Mouse (Mus musculus) intestine, embryonic 15.5 days (tissue): ENCODE data around the gene Mgrn1. TPM values are rescaled to one million over a fixed set of nuclear protein-coding genes. Genes with fewer than 3 reads are reported as not detected.
A peak's percentile ranks its signal among the peaks of the same experiment; 100 is the strongest.

Experiments
- ATAC-seq: fragments of 200-750 bp; cut with Nextera tagmentation; 2 replicates; pipeline ENCODE4 v1.8.0; 2017; ENCODE audit warnings: moderate TSS enrichment, moderate library complexity
- H3K27ac ChIP-seq: fragments of 300-500 bp; sonication (generic); 2 replicates; pipeline ENCODE4 v1.5.1; 2015; ENCODE audit warnings: mild to moderate bottlenecking, inconsistent platforms
- H3K27me3 ChIP-seq: fragments of 300-500 bp; sonication (generic); replicated peaks from 2 replicates; pipeline ENCODE4 v1.6.1; 2015; ENCODE audit warnings: inconsistent platforms
- H3K36me3 ChIP-seq: fragments of 300-500 bp; sonication (generic); 2 replicates; pipeline ENCODE4 v1.6.1; 2015; ENCODE audit warnings: inconsistent platforms
- H3K4me1 ChIP-seq: fragments of 300-500 bp; sonication (generic); replicated peaks from 2 replicates; pipeline ENCODE4 v1.6.1; 2015; ENCODE audit warnings: inconsistent platforms
- H3K4me2 ChIP-seq: fragments of 300-500 bp; sonication (generic); replicated peaks from 2 replicates; pipeline ENCODE4 v1.6.1; 2015; ENCODE audit warnings: mild to moderate bottlenecking, inconsistent platforms
- H3K4me3 ChIP-seq: fragments of 300-500 bp; sonication (generic); replicated peaks from 2 replicates; pipeline ENCODE4 v1.5.1; 2015; ENCODE audit warnings: inconsistent platforms
- H3K9ac ChIP-seq: fragments of 300-500 bp; sonication (generic); 2 replicates; pipeline ENCODE4 v1.6.1; 2015; ENCODE audit warnings: inconsistent platforms
- H3K9me3 ChIP-seq: fragments of 300-500 bp; sonication (generic); 2 replicates; pipeline ENCODE4 v1.6.1; 2016; ENCODE audit warnings: inconsistent platforms
- WGBS: fragments of 180-500 bp; shearing (Covaris S2); methylation state at CpG from one replicate; pipeline ENCODE4 v1.1.7; 2015; 5-methylcytosine and 5-hydroxymethylcytosine counted together
- polyA plus RNA-seq: library from polyadenylated mRNA; unstranded; fragments of >200 nt; fragmentation: Nextera tagmentation; extraction: Ambion mirVana; gene quantifications from 2 replicates; pipeline ENCODE4 v1.2.1, GENCODE M21; 2015

Mgrn1 gene
- polyA plus RNA-seq, 1 experiment from 2014 or later: 71.2 TPM

DNA sequence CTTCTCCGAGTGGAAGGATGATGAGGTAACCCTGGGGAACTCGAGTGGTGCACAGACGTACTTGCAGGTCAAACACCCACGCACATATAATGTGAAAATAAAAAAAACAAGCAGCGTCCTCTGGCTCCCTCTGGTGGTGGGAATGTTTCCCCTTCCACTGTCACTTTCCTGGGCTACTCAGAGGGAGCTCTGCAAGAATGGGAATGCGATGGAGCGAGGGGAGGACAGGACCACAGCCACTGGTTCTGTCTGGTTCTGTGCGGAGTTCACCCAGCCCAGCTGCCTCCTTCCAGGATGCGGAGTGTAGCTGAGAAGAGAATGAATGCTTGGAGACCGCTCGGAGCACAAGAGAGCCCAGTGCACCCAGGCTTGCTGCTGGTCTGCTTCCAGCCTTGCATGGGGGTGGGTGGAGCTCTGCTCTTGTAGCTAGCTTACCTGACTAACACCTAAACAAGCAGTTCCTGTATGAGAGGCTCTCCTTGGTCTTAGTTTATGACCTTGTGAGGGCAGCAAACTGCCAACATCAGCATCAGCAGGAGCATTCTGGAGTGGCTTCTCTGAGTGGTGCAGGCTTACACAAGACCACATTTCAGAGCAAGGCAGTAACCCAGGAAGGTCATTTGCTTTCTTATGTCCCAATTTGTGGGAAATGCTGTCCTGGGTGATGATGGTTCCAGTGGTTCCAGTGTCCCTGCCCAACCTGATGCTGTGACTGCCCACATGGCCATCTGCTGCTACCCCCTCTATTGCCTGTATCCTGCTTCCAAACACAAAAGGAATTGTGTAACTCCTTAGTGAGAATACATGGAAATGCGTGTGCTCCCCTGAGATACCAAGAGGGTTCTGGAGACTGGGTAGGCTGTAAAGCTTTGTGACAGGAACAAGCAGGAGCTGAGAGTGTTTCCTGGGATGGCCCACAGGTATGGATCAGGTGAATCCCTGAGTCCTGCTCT, 28.0 kb downstream of the Mgrn1 start:
- Histone ChIP-seq H3K4me2 (no peak overlapping the region), H3K4me1 (peaks cover 4% of the 10 kb centered on the region; the same call in 1 of the 2 replicates), H3K4me3 (no peak overlapping the region), H3K27ac (peak overlapping the region; percentile 36; the same call in 1 of the 2 replicates), H3K36me3 (peaks cover 36% of the 10 kb centered on the region), H3K9me3 (no peaks in the 10 kb centered on the region), H3K9ac (no peak overlapping the region), H3K27me3 (no peaks in the 10 kb centered on the region)
- 35% methylated on average over 12 of the region's 12 CpGs for WGBS
- peak; percentile 72 for ATAC-seq

- Histone ChIP-seq H3K27ac (no peak overlapping the region), H3K4me1 (peaks cover 4% of the 10 kb centered on the region; the same call in 1 of the 2 replicates), H3K9ac (no peak overlapping the region), H3K27me3 (no peaks in the 10 kb centered on the region), H3K9me3 (no peaks in the 10 kb centered on the region), H3K4me2 (no peak overlapping the region), H3K36me3 (peaks cover 30% of the 10 kb centered on the region), H3K4me3 (no peak overlapping the region)
- WGBS: 86% methylated on average over 3 of the region's 3 CpGs
- ATAC-seq: no peak
Measured at GRCm38 (mm10) chr16:4915931-4916330, 29.9 kb downstream of the Mgrn1 start.

DNA sequence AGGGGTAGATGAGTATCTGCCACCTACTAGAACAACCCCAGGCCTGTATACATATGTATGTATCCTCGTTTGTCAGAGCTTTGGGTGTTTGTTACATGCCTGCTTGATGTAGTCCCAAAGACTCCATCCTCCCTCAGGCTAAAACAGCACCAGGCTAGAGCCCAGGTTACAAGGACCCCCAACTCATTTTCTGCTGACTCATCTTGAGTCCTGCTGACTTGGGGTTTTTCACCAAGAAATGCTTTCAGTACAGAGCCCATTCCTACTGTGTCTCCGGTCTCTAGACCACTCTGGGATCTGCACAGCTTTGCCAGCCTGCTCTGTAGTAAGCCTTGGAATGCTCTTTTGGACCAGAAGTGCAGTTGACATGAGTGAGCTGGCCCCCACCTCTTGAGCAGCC, 30.6 kb downstream of the Mgrn1 start:
- ATAC-seq: no peak
- Histone ChIP-seq H3K9me3 (no peaks in the 10 kb centered on the region), H3K9ac (no peak overlapping the region), H3K4me3 (no peak overlapping the region), H3K4me1 (peaks cover 4% of the 10 kb centered on the region; the same call in 1 of the 2 replicates), H3K27me3 (no peaks in the 10 kb centered on the region), H3K4me2 (no peak overlapping the region), H3K36me3 (peaks cover 24% of the 10 kb centered on the region), H3K27ac (no peak overlapping the region)
- 88% methylated on average over 2 of the region's 2 CpGs for WGBS

- Histone ChIP-seq H3K27ac (no peak overlapping the region), H3K36me3 (peaks cover 25% of the 10 kb centered on the region), H3K9ac (no peak overlapping the region), H3K9me3 (no peaks in the 10 kb centered on the region), H3K4me2 (no peak overlapping the region), H3K4me3 (no peak overlapping the region), H3K27me3 (no peaks in the 10 kb centered on the region), H3K4me1 (no peaks in the 10 kb centered on the region)
- WGBS: 71% methylated on average over 4 of the region's 4 CpGs
- no peak for ATAC-seq
Measured at GRCm38 (mm10) chr16:4920556-4920955, 34.5 kb downstream of the Mgrn1 start.

DNA sequence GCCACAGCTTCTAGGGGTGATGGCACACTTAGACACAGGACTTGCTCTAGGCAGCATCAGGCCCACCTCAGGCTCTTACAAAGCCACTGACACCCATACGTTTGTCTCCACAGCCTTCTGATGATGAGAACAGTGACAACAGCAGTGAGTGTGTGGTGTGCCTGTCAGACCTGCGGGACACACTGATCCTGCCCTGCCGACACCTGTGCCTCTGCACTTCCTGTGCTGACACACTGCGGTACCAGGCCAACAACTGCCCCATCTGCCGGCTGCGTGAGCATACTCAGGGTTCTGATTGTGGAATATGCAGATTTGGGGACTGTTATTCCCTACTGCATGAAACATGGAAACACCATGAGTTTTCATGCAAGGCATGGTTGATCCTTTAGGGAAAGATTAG, 36.4 kb downstream of the Mgrn1 start:
- no peak overlapping the region for H3K4me3 ChIP-seq
- 87% methylated on average over 6 of the region's 6 CpGs for WGBS
- H3K4me2 ChIP-seq: no peak overlapping the region
- ATAC-seq: no peak
- H3K4me1 ChIP-seq: no peaks in the 10 kb centered on the region
- no peak overlapping the region for H3K27ac ChIP-seq
- no peaks in the 10 kb centered on the region for H3K9me3 ChIP-seq
- no peak overlapping the region for H3K9ac ChIP-seq
- peaks cover 30% of the 10 kb centered on the region; the same call in 1 of the 2 replicates for H3K36me3 ChIP-seq
- H3K27me3 ChIP-seq: no peaks in the 10 kb centered on the region

- no peak overlapping the region for H3K27ac ChIP-seq
- no peak overlapping the region for H3K4me3 ChIP-seq
- no peaks in the 10 kb centered on the region for H3K27me3 ChIP-seq
- no peaks in the 10 kb centered on the region for H3K4me1 ChIP-seq
- no peak overlapping the region for H3K9ac ChIP-seq
- H3K36me3 ChIP-seq: peaks cover 39% of the 10 kb centered on the region; the same call in 1 of the 2 replicates
- no peak overlapping the region for H3K4me2 ChIP-seq
- 90% methylated on average over 5 of the region's 5 CpGs for WGBS
- H3K9me3 ChIP-seq: no peaks in the 10 kb centered on the region
- ATAC-seq: no peak
Measured at GRCm38 (mm10) chr16:4923996-4924395, 37.9 kb downstream of the Mgrn1 start.

DNA sequence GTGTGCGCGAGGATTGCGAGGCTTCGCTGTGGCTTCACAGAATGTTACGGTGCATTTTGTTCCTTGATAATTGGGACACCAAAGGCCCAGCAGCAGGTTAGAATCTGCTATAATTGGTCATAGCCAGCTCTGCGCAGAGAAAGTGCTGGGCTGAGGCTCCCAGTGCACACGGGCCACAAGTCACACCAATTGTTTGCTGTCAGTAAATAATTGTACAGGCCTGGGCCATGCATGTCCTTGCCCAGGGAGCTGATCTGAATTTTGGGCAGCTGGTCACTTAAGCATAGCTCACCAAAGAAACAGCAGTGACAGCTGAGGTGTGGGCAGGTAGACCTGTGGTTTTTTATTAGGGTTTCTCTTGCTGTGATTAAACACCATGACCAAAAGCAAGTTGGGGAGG, 41.9 kb downstream of the Mgrn1 start:
- H3K36me3 ChIP-seq: peaks cover 58% of the 10 kb centered on the region
- no peak for ATAC-seq
- H3K9me3 ChIP-seq: no peaks in the 10 kb centered on the region
- no peak overlapping the region for H3K9ac ChIP-seq
- 86% methylated on average over 7 of the region's 7 CpGs for WGBS
- H3K4me1 ChIP-seq: peaks cover 8% of the 10 kb centered on the region; the same call in 1 of the 2 replicates
- no peak overlapping the region for H3K4me2 ChIP-seq
- no peaks in the 10 kb centered on the region for H3K27me3 ChIP-seq
- H3K27ac ChIP-seq: no peak overlapping the region
- no peak overlapping the region for H3K4me3 ChIP-seq

DNA sequence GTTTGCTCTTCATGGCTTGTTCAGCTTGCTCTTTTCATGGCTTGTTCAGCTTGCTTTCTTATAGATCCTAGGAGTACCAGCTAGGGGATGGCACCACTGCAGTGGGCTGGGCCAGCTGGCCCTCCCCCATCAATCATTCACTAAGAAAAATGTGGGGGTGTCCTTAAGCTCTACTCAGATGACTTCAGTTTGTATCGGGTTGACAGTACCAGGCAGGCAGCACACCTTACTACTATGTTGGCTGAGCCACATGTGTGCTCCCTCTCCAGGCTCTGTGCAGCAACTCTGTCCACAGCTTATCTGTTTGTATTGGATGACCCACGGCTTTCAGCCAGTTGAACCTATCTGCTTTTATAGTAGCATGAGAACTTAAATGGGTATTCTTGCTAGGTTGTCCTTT, 42.4 kb downstream of the Mgrn1 start:
- 73% methylated on average over 2 of the region's 2 CpGs for WGBS
- H3K4me2 ChIP-seq: no peak overlapping the region
- no peaks in the 10 kb centered on the region for H3K27me3 ChIP-seq
- no peaks in the 10 kb centered on the region for H3K9me3 ChIP-seq
- H3K36me3 ChIP-seq: peaks cover 62% of the 10 kb centered on the region
- H3K4me1 ChIP-seq: peaks cover 9% of the 10 kb centered on the region; the same call in 1 of the 2 replicates
- H3K4me3 ChIP-seq: no peak overlapping the region
- H3K27ac ChIP-seq: no peak overlapping the region
- no peak overlapping the region for H3K9ac ChIP-seq
- ATAC-seq: no peak

- H3K27me3 ChIP-seq: no peaks in the 10 kb centered on the region
- peak; percentile 85 for ATAC-seq
- no peak overlapping the region for H3K4me3 ChIP-seq
- peaks cover 58% of the 10 kb centered on the region for H3K36me3 ChIP-seq
- H3K9ac ChIP-seq: no peak overlapping the region
- no peaks in the 10 kb centered on the region for H3K9me3 ChIP-seq
- H3K4me2 ChIP-seq: peak overlapping the region; percentile 30; the same call in 1 of the 2 replicates
- WGBS: 67% methylated on average over 3 of the region's 3 CpGs
- H3K27ac ChIP-seq: 0 out of 2 replicates have a peak overlapping the region, but pooled peaks have one; percentile 7
- H3K4me1 ChIP-seq: peaks cover 9% of the 10 kb centered on the region; the same call in 1 of the 2 replicates
Measured at GRCm38 (mm10) chr16:4932429-4932828, 46.4 kb downstream of the Mgrn1 start.

GRCm38 (mm10) chr16:4935430-4935829, 49.4 kb downstream of the Mgrn1 start:
- WGBS: 97% methylated on average over 31 of the region's 31 CpGs

DNA sequence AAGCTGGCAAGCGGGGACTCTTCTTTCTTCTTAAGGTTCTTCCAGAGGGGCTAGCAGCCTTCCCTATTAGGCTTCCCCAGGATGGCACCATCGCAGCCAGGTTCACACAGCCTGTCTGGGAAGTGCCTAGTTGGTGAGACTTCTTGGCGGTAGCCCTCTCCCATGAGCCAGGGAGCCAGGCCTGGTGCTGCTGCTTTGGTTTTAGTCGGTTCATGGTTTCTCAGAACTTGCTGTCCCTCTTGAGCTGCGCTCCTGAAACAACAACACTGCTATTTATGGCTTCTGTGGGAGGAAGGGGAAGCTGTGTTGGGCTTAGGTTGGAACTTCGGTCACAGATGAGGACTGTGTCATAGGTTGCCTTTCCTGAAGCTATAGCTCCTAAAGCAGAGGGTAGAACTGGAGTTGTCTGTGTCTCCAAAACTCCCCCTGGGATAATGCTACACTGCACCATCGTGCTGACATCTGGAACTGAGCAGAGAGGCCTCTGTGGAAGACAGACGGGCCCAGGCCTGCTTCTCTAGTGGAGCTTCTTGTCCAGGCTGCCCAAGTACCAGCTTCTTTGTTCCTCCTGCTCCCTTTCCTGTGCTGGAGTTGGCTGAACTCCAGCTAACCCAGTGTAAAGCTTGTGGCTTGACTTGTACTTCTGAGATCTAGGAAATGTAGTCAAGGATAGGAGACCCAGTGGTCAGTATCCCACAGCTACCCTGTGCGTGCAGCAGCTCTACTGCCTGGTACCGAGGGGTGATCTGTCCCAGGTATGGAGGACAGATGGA, 50.1 kb downstream of the Mgrn1 start:
- Histone ChIP-seq H3K36me3 (peaks cover 37% of the 10 kb centered on the region), H3K4me1 (peaks cover 19% of the 10 kb centered on the region), H3K4me3 (no peak overlapping the region), H3K9ac (no peak overlapping the region), H3K27ac (0 out of 2 replicates have a peak overlapping the region, but pooled peaks have one; percentile 9), H3K9me3 (no peaks in the 10 kb centered on the region), H3K4me2 (no peak overlapping the region), H3K27me3 (no peaks in the 10 kb centered on the region)
- no peak for ATAC-seq
- 85% methylated on average over 10 of the region's 10 CpGs for WGBS

More at GRCm38 (mm10) chr16:4935430-4935829, 49.4 kb downstream of the Mgrn1 start:
- Histone ChIP-seq H3K4me1 (peaks cover 18% of the 10 kb centered on the region), H3K9me3 (no peaks in the 10 kb centered on the region), H3K27me3 (no peaks in the 10 kb centered on the region), H3K4me2 (no peak overlapping the region), H3K27ac (0 out of 2 replicates have a peak overlapping the region, but pooled peaks have one; percentile 9), H3K4me3 (no peak overlapping the region), H3K36me3 (peaks cover 43% of the 10 kb centered on the region), H3K9ac (no peak overlapping the region)
- no peak for ATAC-seq
